Mouse (Mus musculus) layer of hippocampus, postnatal 36 days (tissue): ENCODE data around the gene Rpl35a. TPM values are rescaled to one million over a fixed set of nuclear protein-coding genes. Genes with fewer than 3 reads are reported as not detected.
A peak's percentile ranks its signal among the peaks of the same experiment; 100 is the strongest.
"Not testable (repeated sequence)": the region's sequence is repeated elsewhere in the genome, so short reads cannot be mapped to it uniquely, and the experiment has no call there.

Source experiments
- DNase-seq, 2 experiments: peaks; one replicate each; pipeline ENCODE4 v3.0.0; 2022
- total RNA-seq, 2 experiments: library from RNA; stranded (reverse); gene quantifications; 2 replicates each; pipeline ENCODE4 v1.2.3; 2021

Rpl35a gene
- total RNA-seq, 2 experiments from 2014 or later, result 296 to 306 TPM

DNA sequence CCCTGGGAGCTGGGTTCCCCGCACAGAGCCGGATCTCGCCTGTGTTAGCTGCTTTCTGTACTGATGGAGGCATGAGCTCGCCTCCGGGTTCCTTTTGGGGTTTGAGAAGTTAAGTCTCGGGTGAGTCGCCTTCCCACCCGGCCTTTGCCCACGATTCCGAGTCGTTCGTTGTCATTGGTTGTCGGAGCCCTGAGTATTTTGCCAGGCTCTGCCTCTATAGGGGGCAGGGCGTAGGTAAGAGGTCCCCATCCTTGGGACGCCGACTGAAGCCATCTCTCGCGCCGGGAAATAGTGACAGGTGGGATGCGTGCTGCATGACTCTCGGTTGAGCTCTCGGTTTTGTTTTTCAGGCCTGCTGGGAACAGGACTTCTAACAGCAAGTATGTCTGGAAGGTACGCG is 533 bp downstream of the Rpl35a start:
- DNase-seq, result no peak

GRCm38 (mm10) chr16:33058033-33058432 is 1.8 kb downstream of the Rpl35a start:
- no peak for DNase-seq

GRCm38 (mm10) chr16:33058656-33059055 is 2.4 kb downstream of the Rpl35a start:
- not testable (repeated sequence) for DNase-seq

- DNase-seq, result no peak
Observed at GRCm38 (mm10) chr16:33059471-33059870, 3.2 kb downstream of the Rpl35a start.

- DNase-seq, result no peak
Observed at GRCm38 (mm10) chr16:33060926-33061325, 4.7 kb downstream of the Rpl35a start.

GRCm38 (mm10) chr16:33061400-33061799 is 5.1 kb downstream of the Rpl35a start:
- DNase-seq, result no peak

GRCm38 (mm10) chr16:33062024-33062681 is 5.9 kb downstream of the Rpl35a start, which contains the start of gene Lmln:
Gene Lmln, plus strand, starts transcription at chr16:33062521.
- DNase-seq, result peak; percentile 89 to 90

GRCm38 (mm10) chr16:33062682-33063131 is 6.5 kb downstream of the Rpl35a start:
- peak; percentile 79 for DNase-seq

GRCm38 (mm10) chr16:33063267-33063666 is 7.0 kb downstream of the Rpl35a start:
- no peak for DNase-seq

DNA sequence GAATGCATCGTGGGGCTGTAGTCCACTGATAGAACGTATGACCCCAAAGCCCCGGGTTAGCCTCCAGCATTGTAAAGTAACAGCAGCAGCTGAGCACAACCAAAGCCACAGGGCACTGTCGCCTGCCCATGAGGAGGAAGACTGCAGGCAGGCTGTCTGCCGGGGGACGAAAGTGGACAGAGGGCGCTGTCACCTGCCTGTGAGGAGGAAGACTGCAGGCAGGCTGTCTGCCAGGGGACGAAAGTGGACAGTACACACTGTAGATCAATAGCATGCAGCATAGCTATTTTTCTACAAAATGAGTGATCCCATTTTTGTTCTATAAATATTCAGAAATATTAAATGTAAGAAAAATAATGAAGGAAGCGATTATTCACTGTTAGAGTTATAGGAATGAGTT is 8.4 kb downstream of the Rpl35a start:
- DNase-seq, result no peak

DNA sequence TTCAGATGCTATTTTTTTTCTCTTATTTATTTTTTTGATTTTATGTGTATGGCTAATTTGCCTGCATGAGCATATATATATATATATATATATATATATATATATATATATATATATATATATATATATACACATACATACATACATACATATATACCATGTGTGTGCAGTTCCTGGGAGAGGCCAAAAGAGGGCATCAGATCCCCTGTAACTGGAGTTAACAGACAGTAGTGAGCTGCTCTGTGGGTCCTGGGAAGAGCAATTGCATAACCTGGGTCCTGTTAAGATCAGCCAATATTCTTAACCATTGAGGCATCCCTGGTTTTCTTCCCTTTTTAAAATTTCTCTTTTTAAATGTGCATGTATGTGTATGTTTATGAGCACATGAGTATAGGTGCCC is 14.7 kb downstream of the Rpl35a start:
- no peak for DNase-seq

DNA sequence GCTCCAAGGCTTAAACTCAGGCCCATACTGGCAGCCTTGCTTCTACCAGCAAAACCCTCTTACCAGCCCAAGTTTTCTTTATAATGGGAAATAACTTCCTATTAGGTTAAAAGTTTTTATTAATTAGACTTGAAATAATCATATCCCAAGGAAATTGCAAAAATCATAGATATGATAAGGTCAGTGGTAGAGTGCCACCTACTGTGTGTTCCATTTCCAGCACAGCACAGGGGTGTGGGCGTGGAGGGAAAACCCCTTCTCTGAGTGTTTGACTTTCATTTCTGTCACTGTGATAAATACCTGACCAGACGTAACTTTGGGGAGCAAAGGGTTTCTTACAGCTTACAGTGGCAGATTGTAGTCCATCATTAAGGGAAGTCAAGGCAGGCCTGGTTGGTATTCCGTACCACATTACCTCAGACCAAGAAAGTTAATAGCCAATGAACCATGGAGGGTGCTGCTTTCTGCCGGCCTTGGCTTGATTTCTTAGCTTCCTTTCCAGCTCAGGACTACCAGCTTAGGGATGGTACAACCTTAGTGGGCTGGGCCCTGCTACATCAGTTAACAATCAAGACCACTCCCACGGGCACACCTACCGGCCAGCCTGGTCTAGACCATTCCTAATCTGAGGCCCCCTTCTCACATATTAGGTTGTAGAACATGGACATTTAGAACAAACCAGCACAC is 16.8 kb downstream of the Rpl35a start:
- no peak for DNase-seq

DNA sequence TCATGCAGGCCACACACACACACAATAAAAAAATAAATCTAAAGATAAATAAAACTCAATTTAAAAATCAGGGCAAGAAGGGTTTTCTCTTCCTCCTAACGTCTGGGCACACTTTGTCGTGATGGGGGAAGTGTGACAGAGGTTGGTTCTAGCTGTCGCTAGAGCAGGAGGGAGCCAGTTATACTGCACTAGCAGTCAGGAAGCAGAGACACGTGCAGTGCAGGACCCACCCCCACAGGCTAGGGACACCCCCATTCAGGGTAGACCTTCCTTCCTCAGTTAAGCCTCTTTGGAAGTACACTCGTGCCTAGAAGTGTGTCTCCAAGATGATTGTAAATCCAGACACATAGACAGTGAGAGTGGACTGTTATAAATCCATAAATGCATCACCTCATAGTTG is 18.7 kb downstream of the Rpl35a start:
- no peak for DNase-seq

DNA sequence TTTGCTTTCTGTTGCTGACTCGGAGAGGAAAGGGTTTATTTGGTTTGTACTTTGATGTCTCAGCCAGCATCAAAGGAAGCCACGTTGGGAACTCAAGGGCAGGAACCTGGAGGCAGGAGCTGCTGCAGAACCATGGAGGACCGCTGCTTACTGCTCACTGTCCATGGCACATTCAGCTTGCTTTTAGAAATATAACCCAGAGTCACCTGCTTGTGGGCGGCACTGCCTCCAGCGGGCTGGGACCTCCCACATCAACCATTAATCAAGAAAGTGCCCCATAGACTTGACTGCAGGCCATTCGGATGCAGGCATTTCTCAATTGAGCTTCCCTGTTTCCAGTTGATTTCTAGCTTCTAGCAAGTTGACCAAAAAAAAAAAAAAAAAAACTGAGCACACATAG is 19.8 kb downstream of the Rpl35a start:
- no peak for DNase-seq

DNA sequence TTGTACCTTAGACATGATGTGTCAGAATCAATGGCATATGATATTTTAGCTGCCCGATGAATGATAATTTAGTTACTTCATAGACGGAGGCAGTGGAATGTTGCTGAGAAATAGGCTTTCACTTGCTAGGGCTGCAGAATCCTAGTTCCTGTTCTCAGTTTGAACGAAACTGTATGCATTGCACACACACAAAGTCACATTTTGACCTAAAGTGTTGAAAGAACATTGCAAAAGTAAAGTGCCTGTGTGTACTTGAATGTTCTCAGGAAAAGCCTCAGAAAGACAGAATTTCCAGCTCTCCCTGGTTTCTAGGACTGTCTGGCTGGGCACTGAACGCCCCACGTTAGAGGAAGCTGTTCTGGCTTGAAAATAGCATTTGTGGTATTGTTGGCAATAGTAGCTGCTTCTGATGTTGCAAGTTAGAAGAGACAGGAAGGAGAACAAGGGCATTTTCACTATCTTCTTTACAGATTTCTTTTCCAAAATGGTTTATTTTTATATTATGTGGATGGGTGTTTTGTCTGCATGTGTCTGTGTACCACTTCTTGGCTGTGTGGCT is 20.9 kb downstream of the Rpl35a start:
- DNase-seq, result no peak

DNA sequence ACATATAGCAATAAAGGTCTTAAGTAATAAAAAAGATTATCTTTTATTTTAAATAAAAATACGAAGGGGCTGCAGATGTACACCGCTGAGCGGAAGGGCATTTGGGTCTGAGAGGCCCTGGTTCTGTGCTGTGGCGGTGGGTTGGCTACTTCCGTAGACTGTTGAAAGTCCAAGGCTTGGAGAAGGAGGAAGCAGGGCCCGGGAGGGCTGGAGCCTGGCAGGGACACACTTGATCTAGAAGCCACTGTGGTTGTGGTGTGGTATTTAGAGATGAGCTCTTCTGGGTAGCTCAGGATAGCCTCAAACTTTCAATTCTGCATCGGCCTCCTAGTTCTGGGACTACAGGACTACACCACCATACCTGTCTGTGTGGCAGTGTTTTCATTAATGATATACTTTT is 23.8 kb downstream of the Rpl35a start:
- DNase-seq, result no peak

DNA sequence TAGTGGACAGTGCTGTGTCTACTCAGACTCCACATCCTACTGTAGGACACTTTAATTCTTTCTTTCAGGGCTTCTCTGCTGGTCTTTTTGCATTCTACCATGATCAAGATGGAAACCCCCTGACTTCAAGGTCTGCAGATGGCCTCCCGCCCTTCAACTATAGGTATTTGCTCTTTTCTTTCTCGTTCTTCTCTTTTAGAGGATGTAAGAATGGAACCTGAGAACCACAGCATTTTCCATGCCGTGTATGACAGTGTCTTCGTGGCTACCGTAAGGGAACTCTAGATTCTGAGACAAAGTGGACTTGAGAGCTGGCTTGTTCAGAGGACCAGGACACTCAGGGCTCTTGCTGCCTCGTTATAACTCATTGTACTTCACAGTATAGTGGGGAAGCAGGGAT is 26.7 kb downstream of the Rpl35a start:
- DNase-seq, result no peak

DNA sequence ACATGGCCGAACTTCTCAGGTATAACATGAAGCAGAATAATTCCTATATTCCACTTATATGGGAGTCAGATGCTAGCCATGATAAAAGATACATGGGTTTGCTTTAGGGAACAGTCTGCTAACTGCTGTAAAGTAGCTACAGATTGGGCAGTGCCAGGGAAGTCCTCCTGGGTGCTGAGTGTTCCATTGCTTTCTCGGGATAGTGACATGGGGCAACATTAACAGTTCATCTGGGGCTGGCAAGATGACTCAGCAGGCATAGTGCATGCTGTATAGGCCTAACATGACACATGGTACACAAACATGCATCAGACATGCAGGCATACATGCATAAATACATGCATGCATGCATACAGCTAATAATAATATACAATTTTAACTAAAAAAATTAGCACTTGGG is 27.7 kb downstream of the Rpl35a start:
- DNase-seq, result no peak

- DNase-seq, result no peak
Observed at GRCm38 (mm10) chr16:33085666-33086065, 29.4 kb downstream of the Rpl35a start.
